Mouse (Mus musculus): ENCODE results near the gene Sec24b. TPM values are rescaled to one million over a fixed set of nuclear protein-coding genes. Genes with fewer than 3 reads are reported as not detected.
A peak's percentile ranks its signal among the peaks of the same experiment; 100 is the strongest.

Sec24b gene
- polyA plus RNA-seq, 1 experiment from 2014 or later: 33.3 TPM

GRCm38 (mm10) chr3:129997324-129997723 lies 64.0 kb downstream of the Sec24b start:
- Histone ChIP-seq H3K4me3 (no peak overlapping the region), H3K4me2 (no peak overlapping the region), H3K9ac (no peak overlapping the region), H3K4me1 (replicated peaks) (no peaks in the 10 kb centered on the region), H3K27me3 (no peaks in the 10 kb centered on the region), H3K36me3 (peaks cover 74% of the 10 kb centered on the region), H3K9me3 (no peaks in the 10 kb centered on the region), H3K27ac (replicated peaks) (no peak overlapping the region)
- ATAC-seq (ENCODE audit: low FRiP score, low read depth): no peak
- 89% methylated on average over 3 of the region's 3 CpGs for WGBS

DNA sequence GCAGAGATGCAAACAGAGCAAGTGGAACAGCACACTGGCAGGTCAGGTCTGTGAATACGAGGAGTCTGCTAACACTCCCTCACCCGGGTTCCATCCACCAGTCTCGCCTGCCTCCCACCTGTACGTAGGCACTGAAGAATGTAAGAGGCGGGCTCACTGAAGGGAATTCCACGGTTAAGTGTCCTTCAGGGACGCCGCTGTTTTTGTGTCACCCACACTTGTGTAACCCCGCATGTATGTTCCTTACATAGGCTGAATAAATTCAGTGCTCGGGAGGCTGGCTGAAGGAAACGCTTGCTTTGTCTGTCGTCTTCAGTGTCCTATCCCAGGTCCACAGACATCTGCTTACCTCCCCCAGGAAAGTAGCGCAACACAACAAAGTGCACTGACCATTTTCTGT lies 74.1 kb downstream of the Sec24b start:
- no peak overlapping the region for H3K27ac ChIP-seq (replicated peaks)
- H3K9ac ChIP-seq: no peak overlapping the region
- no peak overlapping the region for H3K4me3 ChIP-seq
- H3K4me1 ChIP-seq (replicated peaks): no peaks in the 10 kb centered on the region
- H3K9me3 ChIP-seq: no peaks in the 10 kb centered on the region
- no peak overlapping the region for H3K4me2 ChIP-seq
- 97% methylated on average over 13 of the region's 13 CpGs for WGBS
- ATAC-seq (ENCODE audit: low FRiP score, low read depth): no peak
- no peaks in the 10 kb centered on the region for H3K27me3 ChIP-seq
- peaks cover 88% of the 10 kb centered on the region for H3K36me3 ChIP-seq

- H3K27me3 ChIP-seq: no peaks in the 10 kb centered on the region
- WGBS: 90% methylated on average over 4 of the region's 4 CpGs
- no peaks in the 10 kb centered on the region for H3K4me1 ChIP-seq (replicated peaks)
- no peaks in the 10 kb centered on the region for H3K9me3 ChIP-seq
- no peak overlapping the region for H3K4me2 ChIP-seq
- no peak overlapping the region for H3K9ac ChIP-seq
- H3K36me3 ChIP-seq: peaks cover 78% of the 10 kb centered on the region
- no peak for ATAC-seq (ENCODE audit: low FRiP score, low read depth)
- no peak overlapping the region for H3K4me3 ChIP-seq
- H3K27ac ChIP-seq (replicated peaks): no peak overlapping the region
These were observed 76.0 kb downstream of the Sec24b start for GRCm38 (mm10) chr3:129985335-129985734.

DNA sequence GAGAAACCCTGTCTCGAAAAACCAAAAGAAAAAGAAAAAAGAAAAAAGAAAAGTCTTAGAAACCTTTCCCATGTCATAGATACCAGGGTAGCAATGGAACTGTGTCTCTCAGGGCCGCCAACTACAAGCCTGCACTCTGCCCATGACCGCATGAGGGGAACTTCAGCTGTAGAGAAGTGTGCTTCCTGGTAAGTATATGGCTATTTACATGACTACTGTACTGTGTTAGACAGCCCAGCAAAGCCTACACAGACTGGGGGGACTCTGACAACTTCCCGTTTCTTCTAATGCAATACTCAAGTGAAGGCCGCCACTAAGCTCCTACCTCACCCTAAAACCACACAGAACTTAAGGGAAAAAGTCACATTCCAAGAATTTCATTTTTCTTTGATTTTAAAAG lies 76.6 kb downstream of the Sec24b start:
- H3K36me3 ChIP-seq: peaks cover 73% of the 10 kb centered on the region
- no peaks in the 10 kb centered on the region for H3K4me1 ChIP-seq (replicated peaks)
- no peak overlapping the region for H3K4me2 ChIP-seq
- WGBS: 90% methylated on average over 5 of the region's 5 CpGs
- no peak overlapping the region for H3K9ac ChIP-seq
- H3K27ac ChIP-seq (replicated peaks): no peak overlapping the region
- H3K9me3 ChIP-seq: no peaks in the 10 kb centered on the region
- no peaks in the 10 kb centered on the region for H3K27me3 ChIP-seq
- ATAC-seq (ENCODE audit: low FRiP score, low read depth): no peak
- H3K4me3 ChIP-seq: no peak overlapping the region

DNA sequence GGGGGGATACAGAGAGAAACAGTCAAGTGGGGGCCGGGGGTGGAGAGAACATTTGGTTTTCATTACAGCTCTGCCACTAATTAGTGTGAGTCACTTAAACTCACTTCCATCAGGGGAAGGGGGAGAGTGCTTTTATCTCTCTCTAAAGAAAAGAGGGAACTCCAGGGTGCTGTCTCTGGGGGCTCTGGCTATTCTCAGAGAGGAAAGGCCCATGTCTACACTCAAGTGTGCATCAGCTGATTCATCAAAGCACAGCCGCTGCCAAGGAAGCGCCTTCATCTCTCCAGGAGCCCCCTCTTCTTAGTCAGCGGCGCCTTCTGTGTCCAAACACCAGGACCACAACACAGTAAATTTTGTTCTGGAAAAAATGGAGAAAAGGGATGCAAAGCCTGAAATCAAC lies 79.1 kb downstream of the Sec24b start:
- H3K9me3 ChIP-seq: no peaks in the 10 kb centered on the region
- no peak overlapping the region for H3K4me3 ChIP-seq
- H3K4me2 ChIP-seq: no peak overlapping the region
- H3K4me1 ChIP-seq (replicated peaks): no peaks in the 10 kb centered on the region
- H3K9ac ChIP-seq: no peak overlapping the region
- 74% methylated on average over 5 of the region's 5 CpGs for WGBS
- H3K27ac ChIP-seq (replicated peaks): no peak overlapping the region
- H3K27me3 ChIP-seq: no peaks in the 10 kb centered on the region
- H3K36me3 ChIP-seq: peaks cover 48% of the 10 kb centered on the region
- ATAC-seq (ENCODE audit: low FRiP score, low read depth): no peak

DNA sequence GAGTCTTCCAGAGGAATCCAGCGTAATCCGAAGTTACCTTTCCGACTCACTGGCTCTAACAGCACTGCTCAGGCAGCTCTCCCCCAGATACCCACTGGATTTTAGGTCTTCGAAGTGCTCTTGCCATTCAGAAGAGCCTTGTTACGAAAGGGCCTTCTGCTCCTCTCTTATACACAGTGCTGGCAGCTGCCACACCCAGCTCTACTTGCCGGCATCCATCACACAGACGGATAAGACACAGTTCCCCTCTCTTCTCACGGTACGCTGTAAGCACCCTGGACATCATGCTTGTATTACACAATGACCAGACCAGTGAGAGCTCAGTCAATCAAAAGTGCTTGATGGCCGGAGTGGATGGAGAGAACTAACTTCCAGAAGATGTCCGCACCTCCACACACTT lies 79.6 kb downstream of the Sec24b start:
- H3K4me2 ChIP-seq: no peak overlapping the region
- no peak overlapping the region for H3K9ac ChIP-seq
- H3K4me1 ChIP-seq (replicated peaks): no peaks in the 10 kb centered on the region
- no peak for ATAC-seq (ENCODE audit: low FRiP score, low read depth)
- H3K4me3 ChIP-seq: no peak overlapping the region
- no peak overlapping the region for H3K27ac ChIP-seq (replicated peaks)
- 93% methylated on average over 11 of the region's 11 CpGs for WGBS
- H3K27me3 ChIP-seq: no peaks in the 10 kb centered on the region
- peaks cover 43% of the 10 kb centered on the region for H3K36me3 ChIP-seq
- no peaks in the 10 kb centered on the region for H3K9me3 ChIP-seq

- no peaks in the 10 kb centered on the region for H3K27me3 ChIP-seq
- no peaks in the 10 kb centered on the region for H3K9me3 ChIP-seq
- no peak for ATAC-seq (ENCODE audit: low FRiP score, low read depth)
- peaks cover 24% of the 10 kb centered on the region for H3K36me3 ChIP-seq
- H3K27ac ChIP-seq (replicated peaks): no peak overlapping the region
- H3K9ac ChIP-seq: no peak overlapping the region
- no peaks in the 10 kb centered on the region for H3K4me1 ChIP-seq (replicated peaks)
- H3K4me2 ChIP-seq: no peak overlapping the region
- no peak overlapping the region for H3K4me3 ChIP-seq
- 61% methylated on average over 6 of the region's 6 CpGs for WGBS
These were observed 81.8 kb downstream of the Sec24b start for GRCm38 (mm10) chr3:129979510-129979909.

GRCm38 (mm10) chr3:129978716-129979115 lies 82.6 kb downstream of the Sec24b start:
- Histone ChIP-seq H3K4me3 (no peak overlapping the region), H3K36me3 (peaks cover 17% of the 10 kb centered on the region), H3K4me1 (replicated peaks) (no peaks in the 10 kb centered on the region), H3K9ac (no peak overlapping the region), H3K27ac (replicated peaks) (no peak overlapping the region), H3K4me2 (no peak overlapping the region), H3K9me3 (no peaks in the 10 kb centered on the region), H3K27me3 (no peaks in the 10 kb centered on the region)
- no peak for ATAC-seq (ENCODE audit: low FRiP score, low read depth)
- 78% methylated on average over 9 of the region's 9 CpGs for whole genome bisulfite sequencing

- Histone ChIP-seq H3K4me1 (replicated peaks) (no peaks in the 10 kb centered on the region), H3K36me3 (no peaks in the 10 kb centered on the region), H3K9me3 (no peaks in the 10 kb centered on the region), H3K9ac (no peak overlapping the region), H3K27me3 (no peaks in the 10 kb centered on the region), H3K4me2 (no peak overlapping the region), H3K27ac (replicated peaks) (no peak overlapping the region), H3K4me3 (no peak overlapping the region)
- ATAC-seq (ENCODE audit: low FRiP score, low read depth): no peak
- 80% methylated on average over 5 of the region's 5 CpGs for WGBS
These were observed 85.0 kb downstream of the Sec24b start for GRCm38 (mm10) chr3:129976317-129976716.

DNA sequence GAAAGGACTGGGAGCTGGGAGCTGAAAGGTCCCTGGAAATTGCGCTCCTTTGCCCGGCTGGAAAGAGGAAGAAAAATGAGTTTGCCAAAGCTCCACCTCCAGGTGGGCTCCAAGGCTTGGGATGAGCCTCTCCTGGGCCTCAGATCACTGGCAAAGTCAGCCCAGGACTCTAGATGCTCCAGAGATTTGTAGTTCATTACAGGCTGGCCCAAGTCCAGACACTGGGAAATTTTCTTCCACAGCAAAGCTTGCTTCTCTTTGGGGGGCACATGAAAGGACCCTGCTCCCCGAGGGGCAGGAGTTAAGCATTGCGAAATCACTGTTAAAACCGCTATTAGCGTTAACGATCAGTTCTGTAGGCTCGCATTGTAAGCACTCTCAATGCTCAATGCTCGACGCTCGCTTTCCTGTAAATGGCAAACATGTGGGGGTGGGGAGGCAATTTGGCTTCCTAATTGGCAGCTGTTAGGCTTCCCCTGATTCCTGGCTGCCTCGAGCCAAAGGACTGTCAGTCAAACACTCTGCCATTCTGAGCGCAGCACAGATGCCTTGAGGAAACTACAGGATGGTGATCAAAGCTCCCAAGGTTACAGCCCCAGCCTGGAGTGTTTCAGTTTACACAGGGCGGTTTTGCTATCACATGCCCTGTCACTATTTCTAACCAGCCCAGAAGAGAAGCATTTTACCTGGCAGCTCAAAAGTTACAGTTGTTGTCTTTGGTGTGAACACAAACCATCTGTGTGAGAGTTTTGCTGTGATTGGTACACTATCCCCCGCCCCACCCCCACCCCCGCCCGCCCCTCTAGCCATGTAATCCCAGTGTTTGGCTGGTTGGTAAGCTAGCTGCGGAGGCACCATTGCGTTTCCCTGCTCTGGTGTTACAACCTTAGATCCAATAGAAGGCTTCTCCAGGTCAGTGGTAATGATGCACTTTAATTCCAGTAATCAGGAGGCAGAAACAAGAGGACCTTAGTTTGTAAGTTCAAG lies 90.5 kb downstream of the Sec24b start:
- H3K27ac ChIP-seq (replicated peaks): no peak overlapping the region
- peaks cover 22% of the 10 kb centered on the region for H3K4me1 ChIP-seq (replicated peaks)
- H3K27me3 ChIP-seq: peaks cover 12% of the 10 kb centered on the region
- H3K9me3 ChIP-seq: no peaks in the 10 kb centered on the region
- 16% methylated on average over 19 of the region's 19 CpGs for WGBS
- ATAC-seq (ENCODE audit: low FRiP score, low read depth): peak; percentile 76
- peak overlapping the region; percentile 49 for H3K4me3 ChIP-seq
- peak overlapping the region; percentile 96 for H3K4me2 ChIP-seq
- no peak overlapping the region for H3K9ac ChIP-seq
- H3K36me3 ChIP-seq: no peaks in the 10 kb centered on the region

- Histone ChIP-seq H3K36me3 (no peaks in the 10 kb centered on the region), H3K4me3 (peak within 1 kb of the TSS; percentile 49), H3K27me3 (peaks cover 12% of the 10 kb centered on the region), H3K4me2 (peak within 1 kb of the TSS; percentile 96), H3K9ac (peak within 1 kb of the TSS; percentile 38), H3K27ac (replicated peaks) (no peak within 1 kb of the TSS), H3K4me1 (replicated peaks) (peaks cover 22% of the 10 kb centered on the region), H3K9me3 (no peaks in the 10 kb centered on the region)
- WGBS: under 1% methylated on average over 62 of the region's 63 CpGs
- ATAC-seq (ENCODE audit: low FRiP score, low read depth): peak; percentile 76
These were observed 91.6 kb downstream of the Sec24b start, which contains the start of gene Mcub for GRCm38 (mm10) chr3:129969432-129970395. Gene Mcub, minus strand, starts transcription at chr3:129970206.

- Histone ChIP-seq H3K27ac (replicated peaks) (no peak overlapping the region), H3K36me3 (no peaks in the 10 kb centered on the region), H3K4me3 (peak overlapping the region; percentile 49), H3K4me2 (peak overlapping the region; percentile 96), H3K27me3 (peaks cover 12% of the 10 kb centered on the region), H3K9me3 (no peaks in the 10 kb centered on the region), H3K4me1 (replicated peaks) (peaks cover 22% of the 10 kb centered on the region), H3K9ac (peak overlapping the region; percentile 38; the same call in 1 of the 2 replicates)
- WGBS: 40% methylated on average over 10 of the region's 10 CpGs
- peak; percentile 14; the same call in 1 of the 2 replicates for ATAC-seq (ENCODE audit: low FRiP score, low read depth)
These were observed 92.3 kb downstream of the Sec24b start for GRCm38 (mm10) chr3:129969031-129969430.
